Comparison of ENCODE assay signal across 10 mouse cellular contexts in the genomic region with DNA sequence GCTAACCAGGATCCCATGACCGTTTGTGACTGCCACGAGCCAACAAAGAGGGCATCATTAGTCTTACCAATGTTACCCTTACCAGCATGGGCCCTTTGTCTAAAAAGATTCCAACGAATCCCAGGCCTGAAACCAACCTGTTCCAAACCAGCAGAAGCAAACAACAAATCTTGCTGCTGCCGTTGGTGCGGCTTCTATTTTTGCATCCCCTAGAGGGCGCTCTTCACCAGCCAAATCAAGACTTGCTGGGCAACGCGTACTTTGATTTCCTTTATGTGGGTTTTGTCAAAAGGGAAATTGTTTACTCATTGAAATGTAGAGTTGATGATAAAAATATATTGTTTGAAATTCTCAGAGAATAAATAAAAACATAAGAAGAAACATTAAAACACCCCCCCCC. TPM values are rescaled to one million over a fixed set of nuclear protein-coding genes. Genes with fewer than 3 reads are reported as not detected.
A peak's percentile ranks its signal among the peaks of the same experiment; 100 is the strongest.
DNase-seq lines count a peak whose midpoint lies in the region; ATAC-seq and TF ChIP-seq lines count a peak whose summit lies in the region.
"Had no signal": no experiment of that assay in that cellular context is flagged by ENCODE, and none has a peak within 500 bp of the region (broad histone marks: within the 10 kb centered on the region; RNA-seq: fewer than 3 reads in every experiment).

No protein-coding gene starts in this region.

- TF ChIP-seq EP300 in MEL (IDR thresholded peaks at IDR 0.05; ENCODE audit: low read depth in 1 of 2, low read length in 2 of 2) = no peak

- peak; percentile 81 for TF ChIP-seq CTCF in kidney, adult 2 months (conservative IDR thresholded peaks at IDR 0.05; ENCODE audit: insufficient read depth, insufficient read length, low read depth, low read length)
- peak; percentile 78 to 93 (median 88) for TF ChIP-seq CTCF in MEL (IDR thresholded peaks at IDR 0.05 in 2 of 3, conservative IDR thresholded peaks at IDR 0.05 in 1 of 3; ENCODE audit: control insufficient read depth in 1 of 3, insufficient read depth in 1 of 3, low read depth in 2 of 3, low read length in 3 of 3, poor library complexity in 1 of 3, severe bottlenecking in 1 of 3)
- peak; percentile 68 for TF ChIP-seq CTCF in bone marrow, adult 2 months (IDR thresholded peaks at IDR 0.05; ENCODE audit: control insufficient read depth, insufficient read depth, low read length)
- TF ChIP-seq CTCF in left cerebral cortex, adult 2 months (IDR thresholded peaks at IDR 0.05) = peak; percentile 78

- no peak for TF ChIP-seq POLR2A in kidney, adult 2 months (IDR thresholded peaks at IDR 0.05; ENCODE audit: low read depth, low read length)
- no peak for TF ChIP-seq POLR2A in MEL (IDR thresholded peaks at IDR 0.05; ENCODE audit: control insufficient read depth in 1 of 2, insufficient read depth in 1 of 2, low read depth in 1 of 2, low read length in 2 of 2, poor library complexity in 1 of 2)
- no peak for TF ChIP-seq POLR2A in bone marrow, adult 2 months (IDR thresholded peaks at IDR 0.05; ENCODE audit: borderline replicate concordance, control insufficient read depth, low read depth, low read length)

- H3K9ac ChIP-seq in kidney, embryonic 16.5 days (replicated peaks; ENCODE audit: low read length) = no peak overlapping the region
- H3K9ac ChIP-seq in MEL (ENCODE audit: control insufficient read depth, low read depth, low read length, poor library complexity, severe bottlenecking) = no peak overlapping the region
- H3K9ac ChIP-seq in embryonic facial prominence, embryonic 14.5 days (ENCODE audit: low read depth, low read length) = no peak overlapping the region

- H3K9me3 ChIP-seq in kidney, embryonic 16.5 days (ENCODE audit: low read length) = no peaks in the 10 kb centered on the region
- H3K9me3 ChIP-seq in MEL (replicated peaks; ENCODE audit: insufficient read depth, low read length) = no peaks in the 10 kb centered on the region
- no peaks in the 10 kb centered on the region for H3K9me3 ChIP-seq in embryonic facial prominence, embryonic 14.5 days (ENCODE audit: control insufficient read depth, low read length)

- no peaks in the 10 kb centered on the region for H3K27me3 ChIP-seq in kidney, adult 2 months (replicated peaks; ENCODE audit: control insufficient read depth, insufficient read depth, low read length)
- H3K27me3 ChIP-seq in kidney, embryonic 16.5 days (ENCODE audit: insufficient read depth, low read length) = no peaks in the 10 kb centered on the region
- peaks cover 4 to 7% of the 10 kb centered on the region in 2 experiments for H3K27me3 ChIP-seq in MEL (ENCODE audit: control insufficient read depth in 1 of 2, insufficient read depth in 2 of 2, low read length in 2 of 2)
- H3K27me3 ChIP-seq in embryonic facial prominence, embryonic 14.5 days (replicated peaks; ENCODE audit: control insufficient read depth, insufficient read depth, low read length) = no peaks in the 10 kb centered on the region

- H3K4me2 ChIP-seq in kidney, embryonic 16.5 days (replicated peaks; ENCODE audit: low read depth, low read length) = no peak overlapping the region
- H3K4me2 ChIP-seq in embryonic facial prominence, embryonic 14.5 days (ENCODE audit: low read depth, low read length) = no peak overlapping the region

- TF ChIP-seq RAD21 in MEL (IDR thresholded peaks at IDR 0.05; ENCODE audit: low read depth, low read length) = peak; percentile 77

- H3K36me3 ChIP-seq in kidney, adult 2 months (ENCODE audit: control insufficient read depth, insufficient read depth, low read length) = no peaks in the 10 kb centered on the region
- no peaks in the 10 kb centered on the region for H3K36me3 ChIP-seq in kidney, embryonic 16.5 days (ENCODE audit: insufficient read depth, low read length)
- no peaks in the 10 kb centered on the region for H3K36me3 ChIP-seq in MEL (ENCODE audit: control insufficient read depth in 1 of 2, insufficient read depth in 2 of 2, low read length in 2 of 2)
- H3K36me3 ChIP-seq in embryonic facial prominence, embryonic 14.5 days (ENCODE audit: control insufficient read depth, insufficient read depth, low read length) = no peaks in the 10 kb centered on the region

- ATAC-seq in kidney, embryonic 16.5 days (ENCODE audit: low FRiP score, low TSS enrichment) = no peak
- no peak for ATAC-seq in embryonic facial prominence, embryonic 14.5 days (ENCODE audit: low read depth)

- 24% methylated on average over 8 of the region's 8 CpGs for WGBS in kidney, adult 2 months
- 27% methylated on average over 8 of the region's 8 CpGs for WGBS in kidney, embryonic 16.5 days
- WGBS in bone marrow, adult 2 months = 24% methylated on average over 8 of the region's 8 CpGs
- WGBS in embryonic facial prominence, embryonic 14.5 days = 28% methylated on average over 8 of the region's 8 CpGs

- no peaks in the 10 kb centered on the region for H3K4me1 ChIP-seq in kidney, adult 2 months (ENCODE audit: control insufficient read depth, insufficient read depth, low read length)
- no peaks in the 10 kb centered on the region for H3K4me1 ChIP-seq in kidney, embryonic 16.5 days (ENCODE audit: insufficient read depth, low read length)
- no peaks in the 10 kb centered on the region for H3K4me1 ChIP-seq in MEL (ENCODE audit: control insufficient read depth in 1 of 2, insufficient read depth in 2 of 2, low read length in 2 of 2)
- H3K4me1 ChIP-seq in bone marrow, adult 2 months (ENCODE audit: control insufficient read depth, insufficient read depth, low read length) = no peaks in the 10 kb centered on the region
- H3K4me1 ChIP-seq in embryonic facial prominence, embryonic 14.5 days (ENCODE audit: control insufficient read depth, insufficient read depth, low read length) = no peaks in the 10 kb centered on the region

- H3K27ac ChIP-seq in kidney, adult 2 months (ENCODE audit: insufficient read depth, low read depth, low read length) = no peak overlapping the region
- H3K27ac ChIP-seq in kidney, embryonic 16.5 days (ENCODE audit: low read length) = no peak overlapping the region
- H3K27ac ChIP-seq in MEL (ENCODE audit: control insufficient read depth, low read depth, low read length) = no peak overlapping the region
- no peak overlapping the region for H3K27ac ChIP-seq in bone marrow, adult 2 months (ENCODE audit: control insufficient read depth, insufficient read depth, low read depth, low read length, poor library complexity)
- H3K27ac ChIP-seq in embryonic facial prominence, embryonic 14.5 days (replicated peaks; ENCODE audit: low read depth, low read length) = no peak overlapping the region
- no peak overlapping the region for H3K27ac ChIP-seq in left cerebral cortex, adult 2 months

- DNase-seq in kidney, adult 2 months = peak; percentile 35
- DNase-seq in MEL (ENCODE audit: low read depth, low spot score) = peak; percentile 72
- DNase-seq in embryonic facial prominence, embryonic 14.5 days (ENCODE audit: low spot score) = peak; percentile 49
- peak; percentile 58 to 74 for DNase-seq in left cerebral cortex, adult 2 months (ENCODE audit: extremely low spot score in 1 of 2, low spot score in 2 of 2)
- DNase-seq in ovary, postnatal 36 days (ENCODE audit: low spot score) = peak; percentile 16
- DNase-seq in yolk sac, embryonic 10.5 days (ENCODE audit: low spot score) = no peak

- no peak overlapping the region for H3K4me3 ChIP-seq in kidney, adult 2 months (ENCODE audit: insufficient read depth, low read depth, low read length)
- no peak overlapping the region for H3K4me3 ChIP-seq in kidney, embryonic 16.5 days (ENCODE audit: low read length)
- H3K4me3 ChIP-seq in MEL (ENCODE audit: control insufficient read depth in 1 of 2, insufficient read depth in 1 of 2, low read depth in 2 of 2, low read length in 2 of 2) = no peak overlapping the region
- H3K4me3 ChIP-seq in bone marrow, adult 2 months (replicated peaks; ENCODE audit: control insufficient read depth, low read depth, low read length) = no peak overlapping the region
- no peak overlapping the region for H3K4me3 ChIP-seq in embryonic facial prominence, embryonic 14.5 days (ENCODE audit: low read depth, low read length)
- no peak overlapping the region for H3K4me3 ChIP-seq in left cerebral cortex, adult 2 months
- H3K4me3 ChIP-seq: myocyte had no signal

- no peaks in the 10 kb centered on the region for H3K79me2 ChIP-seq in MEL (ENCODE audit: control insufficient read depth, insufficient read depth, low read length, poor library complexity)

- intact Hi-C loops in left cerebral cortex, adult 2 months (cut with DNase I) = loop anchor here (1.0 kb wide), 1 partner anchor 43 kb away; no protein-coding TSS in a partner anchor

RNA-seq across cellular contexts. Expression of gene Iqcf6, which starts 25.8 kb away (rescaled TPM):
- polyA plus RNA-seq in kidney, adult 2 months (2012; rRNA removed) = not detected in 2 replicates
- not detected in 2 replicates for polyA plus RNA-seq in kidney, embryonic 16.5 days (2015; fragmentation: Nextera tagmentation; extraction: Ambion mirVana)
- total RNA-seq in MEL (2012; rRNA removed) = not detected in 2 replicates
- not detected for polyA plus RNA-seq in MEL (2012; ENCODE audit: insufficient read depth in 1 of 2, insufficient read length in 2 of 2, low read depth in 1 of 2, low replicate concordance in 2 of 2, missing spikeins in 1 of 2)
- polyA plus RNA-seq in bone marrow, adult 2 months (2011; ENCODE audit: insufficient read depth, insufficient read length, low replicate concordance, missing spikeins) = not detected in 2 replicates
- polyA plus RNA-seq in embryonic facial prominence, embryonic 14.5 days (2014; fragmentation: Nextera tagmentation; extraction: Ambion mirVana) = not detected in 2 replicates
- not detected for total RNA-seq in left cerebral cortex, adult 2 months (2021)
- total RNA-seq: heart, adult 18-20 months had no signal
- polyA plus RNA-seq: myocyte had no signal

RNA-seq across cellular contexts. Expression of gene Iqcf4, which starts 29.8 kb away (rescaled TPM):
- polyA plus RNA-seq in kidney, adult 2 months (2012; rRNA removed) = 0.22 TPM in 1 of 2 replicates, not detected in the other
- polyA plus RNA-seq in kidney, embryonic 16.5 days (2015; fragmentation: Nextera tagmentation; extraction: Ambion mirVana) = not detected in 2 replicates
- total RNA-seq in MEL (2012; rRNA removed) = not detected in 2 replicates
- not detected for polyA plus RNA-seq in MEL (2012; ENCODE audit: insufficient read depth in 1 of 2, insufficient read length in 2 of 2, low read depth in 1 of 2, low replicate concordance in 2 of 2, missing spikeins in 1 of 2)
- not detected in 2 replicates for polyA plus RNA-seq in bone marrow, adult 2 months (2011; ENCODE audit: insufficient read depth, insufficient read length, low replicate concordance, missing spikeins)
- not detected in 2 replicates for polyA plus RNA-seq in embryonic facial prominence, embryonic 14.5 days (2014; fragmentation: Nextera tagmentation; extraction: Ambion mirVana)
- not detected for total RNA-seq in left cerebral cortex, adult 2 months (2021)
- total RNA-seq: heart, adult 18-20 months had no signal
- polyA plus RNA-seq: myocyte had no signal

RNA-seq across cellular contexts. Expression of gene Iqcf3, which starts 39.1 kb away (rescaled TPM):
- polyA plus RNA-seq in kidney, adult 2 months (2012; rRNA removed) = 0.06 and 0.11 TPM in 2 replicates
- polyA plus RNA-seq in kidney, embryonic 16.5 days (2015; fragmentation: Nextera tagmentation; extraction: Ambion mirVana) = not detected in 2 replicates
- total RNA-seq in MEL (2012; rRNA removed) = not detected in 2 replicates
- not detected for polyA plus RNA-seq in MEL (2012; ENCODE audit: insufficient read depth in 1 of 2, insufficient read length in 2 of 2, low read depth in 1 of 2, low replicate concordance in 2 of 2, missing spikeins in 1 of 2)
- not detected in 2 replicates for polyA plus RNA-seq in bone marrow, adult 2 months (2011; ENCODE audit: insufficient read depth, insufficient read length, low replicate concordance, missing spikeins)
- not detected in 2 replicates for polyA plus RNA-seq in embryonic facial prominence, embryonic 14.5 days (2014; fragmentation: Nextera tagmentation; extraction: Ambion mirVana)
- not detected for total RNA-seq in left cerebral cortex, adult 2 months (2021)
- total RNA-seq: heart, adult 18-20 months had no signal
- polyA plus RNA-seq: myocyte had no signal

RNA-seq across cellular contexts. Expression of gene Grm2, which starts 55.3 kb away (rescaled TPM):
- not detected in 2 replicates for polyA plus RNA-seq in kidney, adult 2 months (2012; rRNA removed)
- polyA plus RNA-seq in kidney, embryonic 16.5 days (2015; fragmentation: Nextera tagmentation; extraction: Ambion mirVana) = not detected in 2 replicates
- not detected in 2 replicates for total RNA-seq in MEL (2012; rRNA removed)
- not detected for polyA plus RNA-seq in MEL (2012; ENCODE audit: insufficient read depth in 1 of 2, insufficient read length in 2 of 2, low read depth in 1 of 2, low replicate concordance in 2 of 2, missing spikeins in 1 of 2)
- polyA plus RNA-seq in bone marrow, adult 2 months (2011; ENCODE audit: insufficient read depth, insufficient read length, low replicate concordance, missing spikeins) = not detected in 2 replicates
- polyA plus RNA-seq in embryonic facial prominence, embryonic 14.5 days (2014; fragmentation: Nextera tagmentation; extraction: Ambion mirVana) = 0.08 and 0.16 TPM in 2 replicates
- total RNA-seq in left cerebral cortex, adult 2 months (2021) = 10 to 100 TPM; 57.0 to 60.5 TPM
- total RNA-seq: heart, adult 18-20 months had no signal
- polyA plus RNA-seq: myocyte had no signal
